Mouse (Mus musculus) frontal cortex, postnatal 25 days (tissue): ENCODE data around the gene Zfp444.
A peak's percentile ranks its signal among the peaks of the same experiment; 100 is the strongest.
"Not testable (repeated sequence)": the region's sequence is repeated elsewhere in the genome, so short reads cannot be mapped to it uniquely, and the experiment has no call there.

Source experiments
- DNase-seq, 2 experiments: peaks; one replicate each; pipeline ENCODE4 v3.0.0; 2022; ENCODE audit warnings: low spot score in 2 of 2

Zfp444 gene

GRCm38 (mm10) chr7:6214691-6215090 lies 42.7 kb downstream of the Zfp444 start:
- DNase-seq: not testable (repeated sequence)

- DNase-seq: no peak
These were observed 48.1 kb downstream of the Zfp444 start for GRCm38 (mm10) chr7:6220147-6220546.

GRCm38 (mm10) chr7:6221978-6222377 lies 50.0 kb downstream of the Zfp444 start, which contains the start of gene Zscan5b:
TSS of gene Zscan5b (plus strand) at chr7:6222278.
- no peak for DNase-seq

- DNase-seq: not testable (repeated sequence)
These were observed 56.5 kb downstream of the Zfp444 start for GRCm38 (mm10) chr7:6228491-6228890.

GRCm38 (mm10) chr7:6239787-6240186 lies 67.8 kb downstream of the Zfp444 start:
- DNase-seq: no peak

- peak in 1 of 2 experiments; percentile 6 for DNase-seq
These were observed 68.9 kb downstream of the Zfp444 start for GRCm38 (mm10) chr7:6240841-6241425.
